Mouse (Mus musculus) olfactory bulb, adult 2 months (tissue): ENCODE results near the gene Spib.

Experiments
- CTCF ChIP-seq: fragments of 200-500 bp; IDR thresholded peaks from 2 replicates; pipeline ENCODE4 v1.5.1; 2012; ENCODE audit warnings: low read depth, mild to moderate bottlenecking, low read length, moderate library complexity; ENCODE audit not compliant: insufficient read depth
- POLR2A ChIP-seq: fragments of 200-500 bp; IDR thresholded peaks from 2 replicates; pipeline ENCODE4 v1.6.1; 2012; ENCODE audit warnings: mild to moderate bottlenecking, low read depth, low read length, moderate library complexity; ENCODE audit not compliant: insufficient read depth

DNA sequence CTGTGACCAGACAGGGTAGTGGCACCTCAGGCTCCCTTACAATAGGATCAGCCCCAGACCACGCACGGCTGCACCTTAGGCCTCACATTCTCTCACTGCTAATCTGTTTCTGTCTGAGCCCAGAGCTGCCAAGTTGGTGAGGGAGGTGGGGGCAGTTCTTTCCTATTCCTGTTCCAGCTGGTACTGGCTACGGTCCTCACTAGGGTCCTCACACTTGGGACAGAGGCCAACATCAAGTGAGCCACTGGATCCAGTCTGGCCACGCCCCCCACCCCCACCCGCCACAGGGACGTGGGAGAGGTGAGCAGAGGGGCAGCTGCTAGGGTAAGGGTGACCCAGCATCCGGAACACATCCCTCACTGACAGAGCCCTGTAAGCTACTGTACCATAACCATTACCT is 5.1 kb upstream of the Spib start:
- TF ChIP-seq CTCF (no peak), POLR2A (no peak)
